ENCODE assay signal across 27 mouse cellular contexts in genomic region chr3:69278648-69279047, GRCm38 (mm10). TPM values are rescaled to one million over a fixed set of nuclear protein-coding genes. Genes with fewer than 3 reads are reported as not detected.
"Had no signal": no experiment of that assay in that cellular context is flagged by ENCODE, and none has a peak within 500 bp of the region (broad histone marks: within the 10 kb centered on the region; RNA-seq: fewer than 3 reads in every experiment).

No protein-coding gene starts in this region.

- H3K27me3 ChIP-seq: liver, embryonic 15.5 days; lung, embryonic 15.5 days; midbrain, embryonic 13.5 days; midbrain, embryonic 15.5 days; neural tube, embryonic 12.5 days; stomach, embryonic 15.5 days had no signal

- H3K27ac ChIP-seq: liver, embryonic 15.5 days; lung, embryonic 15.5 days; macrophage; midbrain, embryonic 13.5 days; midbrain, embryonic 15.5 days; neural tube, embryonic 12.5 days; stomach, embryonic 15.5 days; stomach, postnatal 0 days had no signal

- H3K36me3 ChIP-seq: liver, embryonic 15.5 days; lung, embryonic 15.5 days; midbrain, embryonic 13.5 days; midbrain, embryonic 15.5 days; neural tube, embryonic 12.5 days; stomach, embryonic 15.5 days had no signal

- H3K4me2 ChIP-seq: liver, embryonic 15.5 days; lung, embryonic 15.5 days; midbrain, embryonic 11.5 days; midbrain, embryonic 13.5 days; midbrain, embryonic 15.5 days; neural tube, embryonic 12.5 days; stomach, embryonic 15.5 days had no signal

- ATAC-seq: liver, postnatal 0 days; lung, postnatal 0 days; midbrain, embryonic 13.5 days; midbrain, embryonic 15.5 days had no signal

- H3K4me1 ChIP-seq: liver, embryonic 15.5 days; lung, embryonic 15.5 days; stomach, embryonic 15.5 days had no signal

- DNase-seq: liver, postnatal 0 days; lung, adult 2 months; lung, postnatal 14 days; lung, postnatal 36 days; retina, postnatal 1 day; right cerebral cortex, adult 18-20 months; right cerebral cortex, postnatal 25 days; right cerebral cortex, postnatal 4 days; thymus, adult 2 months; thymus, postnatal 25 days; thymus, postnatal 4 days had no signal

- H3K9ac ChIP-seq: liver, embryonic 15.5 days; liver, postnatal 0 days; lung, embryonic 15.5 days; midbrain, embryonic 13.5 days; midbrain, embryonic 15.5 days; neural tube, embryonic 12.5 days; stomach, embryonic 15.5 days had no signal

- H3K4me3 ChIP-seq: liver, embryonic 15.5 days; lung, embryonic 15.5 days; midbrain, embryonic 13.5 days; midbrain, embryonic 15.5 days; neural tube, embryonic 12.5 days; stomach, embryonic 15.5 days had no signal

- H3K9me3 ChIP-seq: liver, embryonic 15.5 days; lung, embryonic 15.5 days; midbrain, embryonic 13.5 days; midbrain, embryonic 15.5 days; neural tube, embryonic 12.5 days; stomach, embryonic 15.5 days had no signal

RNA-seq across cellular contexts. Expression of gene Arl14, which starts 56.4 kb away (rescaled TPM):
- total RNA-seq: megakaryocyte, adult 5-6 weeks; midbrain, postnatal 0 days; neutrophil, adult 5-6 weeks had no signal
- polyA plus RNA-seq: liver, embryonic 15.5 days; liver, postnatal 0 days; lung, adult 2 months; macrophage; midbrain, embryonic 11.5 days; midbrain, embryonic 13.5 days; midbrain, embryonic 15.5 days; midbrain, postnatal 0 days; neural tube, embryonic 12.5 days; neural tube, embryonic 14.5 days; spleen, adult 2 months; testis, adult 2 months; thymus, adult 2 months had no signal
